Mouse (Mus musculus) embryonic facial prominence, embryonic 14.5 days (tissue): ENCODE data around the gene Mturn. TPM values are rescaled to one million over a fixed set of nuclear protein-coding genes. Genes with fewer than 3 reads are reported as not detected.

Experiments used
- ATAC-seq: fragments of 200-750 bp; cut with Nextera tagmentation; 2 replicates; pipeline ENCODE4 v1.8.0; 2017; ENCODE audit warnings: low read depth, moderate number of reproducible peaks, moderate TSS enrichment
- DNase-seq: peaks from one replicate; pipeline ENCODE4 v3.0.0-alpha.2; 2015; ENCODE audit warnings: low spot score
- H3K27ac ChIP-seq: fragments of 300-500 bp; sonication (generic); replicated peaks from 2 replicates; pipeline ENCODE4 v1.5.1; 2014; ENCODE audit warnings: low read depth, mild to moderate bottlenecking, low read length, moderate library complexity
- H3K27me3 ChIP-seq: fragments of 300-500 bp; sonication (generic); replicated peaks from 2 replicates; pipeline ENCODE4 v1.6.1; 2014; ENCODE audit warnings: low read length; ENCODE audit not compliant: control insufficient read depth, insufficient read depth
- H3K36me3 ChIP-seq: fragments of 300-500 bp; sonication (generic); 2 replicates; pipeline ENCODE4 v1.6.1; 2014; ENCODE audit warnings: low read length, mixed read lengths; ENCODE audit not compliant: control insufficient read depth, insufficient read depth
- H3K4me1 ChIP-seq: fragments of 300-500 bp; sonication (generic); 2 replicates; pipeline ENCODE4 v1.6.1; 2014; ENCODE audit warnings: antibody characterized with exemption, low read length; ENCODE audit not compliant: control insufficient read depth, insufficient read depth
- H3K4me2 ChIP-seq: fragments of 300-500 bp; sonication (generic); 2 replicates; pipeline ENCODE4 v1.6.1; 2014; ENCODE audit warnings: low read depth, mild to moderate bottlenecking, low read length, moderate library complexity, mixed read lengths
- H3K4me3 ChIP-seq: fragments of 300-500 bp; sonication (generic); 2 replicates; pipeline ENCODE4 v1.5.1; 2014; ENCODE audit warnings: low read depth, mild to moderate bottlenecking, low read length
- H3K9ac ChIP-seq: fragments of 300-500 bp; sonication (generic); 2 replicates; pipeline ENCODE4 v1.6.1; 2014; ENCODE audit warnings: low read depth, mild to moderate bottlenecking, low read length, moderate library complexity, mixed read lengths
- H3K9me3 ChIP-seq: fragments of 300-500 bp; sonication (generic); 2 replicates; pipeline ENCODE4 v1.6.1; 2016; ENCODE audit warnings: low read length; ENCODE audit not compliant: control insufficient read depth
- WGBS: fragments of 180-500 bp; shearing (Covaris S2); extraction: QIAGEN DNeasy Blood & Tissue Kit; methylation state at CpG from one replicate; pipeline ENCODE4 v1.1.7; 2014; 5-methylcytosine and 5-hydroxymethylcytosine counted together
- polyA plus RNA-seq: library from polyadenylated mRNA; unstranded; fragments of >200 nt; fragmentation: Nextera tagmentation; extraction: Ambion mirVana; gene quantifications from 2 replicates; pipeline ENCODE4 v1.2.1, GENCODE M21; 2014

Mturn gene
- polyA plus RNA-seq, 1 experiment from 2014 or later = 17.9 TPM

- H3K9me3 ChIP-seq = no peaks in the 10 kb centered on the region
- 79% methylated on average over 13 of the region's 13 CpGs for WGBS
- no peaks in the 10 kb centered on the region; the same call in 1 of the 2 replicates for H3K36me3 ChIP-seq
- ATAC-seq (no peak), DNase-seq (no peak)
- no peaks in the 10 kb centered on the region for H3K4me1 ChIP-seq
- H3K4me2 ChIP-seq = no peak overlapping the region
- H3K4me3 ChIP-seq = no peak overlapping the region
- no peak overlapping the region for H3K27ac ChIP-seq
- no peaks in the 10 kb centered on the region for H3K27me3 ChIP-seq
- no peak overlapping the region for H3K9ac ChIP-seq
These were observed 9.4 kb downstream of the Mturn start for GRCm38 (mm10) chr6:54690838-54691237.

GRCm38 (mm10) chr6:54691368-54692116 is 10.1 kb downstream of the Mturn start:
- no peak overlapping the region for H3K4me3 ChIP-seq
- no peaks in the 10 kb centered on the region for H3K27me3 ChIP-seq
- H3K27ac ChIP-seq = no peak overlapping the region
- DNase-seq (no peak), ATAC-seq (no peak)
- H3K4me1 ChIP-seq = no peaks in the 10 kb centered on the region
- no peaks in the 10 kb centered on the region for H3K9me3 ChIP-seq
- WGBS = 79% methylated on average over 13 of the region's 14 CpGs
- no peak overlapping the region for H3K9ac ChIP-seq
- H3K36me3 ChIP-seq = no peaks in the 10 kb centered on the region; the same call in 1 of the 2 replicates
- no peak overlapping the region for H3K4me2 ChIP-seq

- Histone ChIP-seq H3K4me1 (no peaks in the 10 kb centered on the region), H3K4me2 (no peak overlapping the region), H3K9ac (no peak overlapping the region), H3K27me3 (no peaks in the 10 kb centered on the region), H3K4me3 (no peak overlapping the region), H3K9me3 (no peaks in the 10 kb centered on the region), H3K27ac (no peak overlapping the region), H3K36me3 (no peaks in the 10 kb centered on the region; the same call in 1 of the 2 replicates)
- DNase-seq (no peak), ATAC-seq (no peak)
- WGBS = 68% methylated on average over 1 of the region's 1 CpGs
These were observed 10.8 kb downstream of the Mturn start for GRCm38 (mm10) chr6:54692201-54692600.

GRCm38 (mm10) chr6:54693286-54693685 is 11.9 kb downstream of the Mturn start:
- Histone ChIP-seq H3K4me3 (no peak overlapping the region), H3K27ac (no peak overlapping the region), H3K9ac (no peak overlapping the region), H3K36me3 (no peaks in the 10 kb centered on the region; the same call in 1 of the 2 replicates), H3K4me1 (no peaks in the 10 kb centered on the region), H3K27me3 (no peaks in the 10 kb centered on the region), H3K4me2 (no peak overlapping the region), H3K9me3 (no peaks in the 10 kb centered on the region)
- no peak for DNase-seq
- 85% methylated on average over 6 of the region's 6 CpGs for WGBS
- no peak for ATAC-seq

GRCm38 (mm10) chr6:54698691-54699476 is 17.5 kb downstream of the Mturn start:
- no peaks in the 10 kb centered on the region for H3K36me3 ChIP-seq
- H3K4me1 ChIP-seq = peaks cover 4% of the 10 kb centered on the region; the same call in 1 of the 2 replicates
- H3K4me2 ChIP-seq = peak overlapping the region; percentile 89
- peaks cover 3% of the 10 kb centered on the region; the same call in 1 of the 2 replicates for H3K27me3 ChIP-seq
- no peaks in the 10 kb centered on the region for H3K9me3 ChIP-seq
- H3K27ac ChIP-seq = no peak overlapping the region
- ATAC-seq (peak; percentile 32; the same call in 1 of the 2 replicates), DNase-seq (peak; percentile 28)
- 5% methylated on average over 23 of the region's 24 CpGs for WGBS
- H3K4me3 ChIP-seq = peak overlapping the region; percentile 49
- peak overlapping the region; percentile 61 for H3K9ac ChIP-seq

GRCm38 (mm10) chr6:54699477-54700056 is 18.1 kb downstream of the Mturn start:
- H3K4me3 ChIP-seq = peak overlapping the region; percentile 49
- peak overlapping the region; percentile 61 for H3K9ac ChIP-seq
- no peak overlapping the region for H3K27ac ChIP-seq
- ATAC-seq (peak; percentile 87), DNase-seq (peak; percentile 93)
- H3K4me1 ChIP-seq = peaks cover 4% of the 10 kb centered on the region; the same call in 1 of the 2 replicates
- peaks cover 10% of the 10 kb centered on the region for H3K27me3 ChIP-seq
- H3K4me2 ChIP-seq = peak overlapping the region; percentile 89
- WGBS = 4% methylated on average over 19 of the region's 19 CpGs
- no peaks in the 10 kb centered on the region for H3K9me3 ChIP-seq
- no peaks in the 10 kb centered on the region for H3K36me3 ChIP-seq

- Histone ChIP-seq H3K4me3 (no peak overlapping the region), H3K4me2 (no peak overlapping the region), H3K36me3 (no peaks in the 10 kb centered on the region), H3K27ac (no peak overlapping the region), H3K27me3 (peaks cover 14% of the 10 kb centered on the region), H3K4me1 (peaks cover 5% of the 10 kb centered on the region; the same call in 1 of the 2 replicates), H3K9me3 (no peaks in the 10 kb centered on the region), H3K9ac (no peak overlapping the region)
- ATAC-seq = no peak
- no peak for DNase-seq
- 81% methylated on average over 2 of the region's 2 CpGs for WGBS
These were observed 19.1 kb downstream of the Mturn start for GRCm38 (mm10) chr6:54700516-54700915.

- DNase-seq (no peak), ATAC-seq (no peak)
- Histone ChIP-seq H3K4me3 (no peak overlapping the region), H3K4me1 (peaks cover 8% of the 10 kb centered on the region; the same call in 1 of the 2 replicates), H3K27me3 (peaks cover 14% of the 10 kb centered on the region), H3K9ac (no peak overlapping the region), H3K27ac (no peak overlapping the region), H3K9me3 (no peaks in the 10 kb centered on the region), H3K4me2 (no peak overlapping the region), H3K36me3 (no peaks in the 10 kb centered on the region)
- WGBS = 65% methylated on average over 9 of the region's 9 CpGs
These were observed 20.5 kb downstream of the Mturn start for GRCm38 (mm10) chr6:54701901-54702300.
